Mouse (Mus musculus): ENCODE data around the gene Ppm1j.

DNA sequence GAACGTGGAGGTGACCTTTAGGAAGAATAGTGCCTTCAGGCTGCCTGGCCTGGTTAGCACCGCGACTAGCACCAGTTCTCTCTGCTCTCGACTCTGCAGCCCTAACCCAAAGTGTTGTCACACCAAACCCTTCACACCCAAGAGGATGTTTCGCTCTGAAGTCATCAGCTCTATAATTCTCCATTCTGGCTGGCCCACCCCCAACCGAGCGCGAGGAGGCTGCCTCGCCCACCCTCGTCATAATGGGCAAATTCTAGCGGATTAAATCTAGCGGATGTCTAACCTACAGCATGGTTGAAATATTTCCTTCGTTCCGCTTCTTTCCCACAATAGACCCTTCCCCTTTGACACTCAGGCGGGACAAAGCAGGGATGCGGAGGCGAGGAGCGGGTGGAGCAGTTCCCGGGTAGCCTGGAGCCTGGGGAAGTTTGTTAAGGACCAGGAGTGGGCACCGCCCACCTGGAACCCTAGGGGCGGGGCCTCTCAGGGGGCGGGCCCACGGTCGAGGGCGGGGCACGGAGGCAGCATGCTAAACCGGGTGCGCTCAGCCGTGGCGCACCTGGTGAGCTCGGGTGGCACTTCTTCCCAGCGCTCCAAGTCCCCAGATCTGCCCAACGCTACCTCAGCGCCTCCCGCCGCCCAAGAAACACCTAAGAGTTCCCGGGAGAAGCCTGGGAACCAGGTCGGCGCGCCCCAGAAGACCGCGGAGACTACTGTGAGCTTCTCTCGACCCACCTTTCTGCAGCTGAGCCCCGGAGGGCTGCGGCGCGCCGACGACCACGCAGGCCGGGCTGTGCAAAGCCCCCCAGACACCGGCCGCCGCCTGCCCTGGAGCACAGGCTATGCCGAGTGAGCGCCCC lies at the start of gene Ppm1j:
- TF ChIP-seq CHD2 (IDR thresholded peaks at IDR 0.05; ENCODE audit: low read depth, low read length) = no peak
- no peak for TF ChIP-seq ZNF384 (IDR thresholded peaks at IDR 0.05; ENCODE audit: low read depth, low read length)
- no peak for TF ChIP-seq HCFC1 (IDR thresholded peaks at IDR 0.05; ENCODE audit: borderline replicate concordance, insufficient read depth, low read length)
